Mouse (Mus musculus) gastrocnemius, adult 2 months (tissue): ENCODE measurements around the gene Polr2a. TPM values are rescaled to one million over a fixed set of nuclear protein-coding genes. Genes with fewer than 3 reads are reported as not detected.

Experiments
- DNase-seq: peaks from one replicate; pipeline ENCODE4 v3.0.0; 2022
- H3K27ac ChIP-seq: fragments of 200-600 bp; 2 replicates; pipeline ENCODE4 v1.8.1; 2022; ENCODE audit warnings: mild to moderate bottlenecking
- H3K4me3 ChIP-seq: fragments of 200-600 bp; 2 replicates; pipeline ENCODE4 v1.8.1; 2022; ENCODE audit warnings: mild to moderate bottlenecking, moderate library complexity
- CTCF ChIP-seq: fragments of 200-600 bp; IDR thresholded peaks from 2 replicates; pipeline ENCODE4 v1.8.1; 2022; ENCODE audit warnings: antibody characterized with exemption, mild to moderate bottlenecking, moderate library complexity
- intact Hi-C: fragments of 180-260 bp; cut with DNase I; formaldehyde crosslinking; loops from one replicate; pipeline ENCODE4 v1.15.1; 2025
- total RNA-seq, 2 experiments: library from RNA; stranded (reverse); gene quantifications; 2 replicates each; pipeline ENCODE4 v1.2.3; 2021

The Polr2a gene
- total RNA-seq, 2 experiments from 2014 or later, result 26.9 to 35.4 TPM

DNA sequence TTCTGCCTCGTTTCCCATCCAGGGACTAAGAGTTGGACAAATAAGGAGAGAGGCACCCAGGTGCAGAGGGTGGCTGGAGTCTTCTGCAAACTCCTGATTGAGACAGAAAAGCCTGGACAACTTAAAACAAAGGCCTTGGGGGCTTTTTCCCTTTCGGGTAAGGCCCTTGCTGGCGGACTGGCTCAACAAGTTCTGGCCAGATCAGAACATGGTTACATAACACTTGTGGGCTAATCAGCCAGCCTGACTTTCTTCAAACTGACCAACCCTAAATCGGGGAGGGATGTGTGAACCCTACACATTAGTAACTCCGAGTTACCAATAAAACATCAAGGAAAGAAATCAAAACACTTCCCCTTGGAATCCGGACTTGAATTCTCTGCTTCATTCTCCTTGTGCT is 37.6 kb downstream of the Polr2a start:
- intact Hi-C loops, result no loop called here
- Histone ChIP-seq H3K4me3 (no peak overlapping the region), H3K27ac (no peak overlapping the region)
- TF ChIP-seq CTCF, result no peak
- DNase-seq, result no peak

DNA sequence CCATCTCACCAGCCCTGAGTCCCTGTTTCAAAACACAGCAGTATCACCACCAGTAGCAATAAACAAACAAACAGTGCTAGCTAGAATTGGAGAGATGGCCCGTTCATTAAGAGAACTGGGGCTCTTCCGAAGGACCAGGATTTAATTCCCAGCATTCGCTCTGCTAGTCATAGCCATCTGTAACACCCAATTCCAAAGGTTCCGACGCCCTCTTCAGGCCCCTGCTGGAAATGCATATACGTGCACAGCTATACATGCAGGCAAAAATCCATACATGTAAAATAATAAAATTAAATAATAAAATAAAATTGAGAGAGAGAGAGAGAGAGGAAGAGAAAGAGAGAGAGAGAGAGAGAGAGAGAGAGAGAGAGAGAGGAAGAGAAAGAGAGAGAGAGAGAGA is 39.0 kb downstream of the Polr2a start:
- peak; percentile 20; the same call in 1 of the 2 replicates for TF ChIP-seq CTCF
- no peak for DNase-seq
- intact Hi-C loops, result no loop called here
- H3K4me3 ChIP-seq, result no peak overlapping the region
- H3K27ac ChIP-seq, result no peak overlapping the region

DNA sequence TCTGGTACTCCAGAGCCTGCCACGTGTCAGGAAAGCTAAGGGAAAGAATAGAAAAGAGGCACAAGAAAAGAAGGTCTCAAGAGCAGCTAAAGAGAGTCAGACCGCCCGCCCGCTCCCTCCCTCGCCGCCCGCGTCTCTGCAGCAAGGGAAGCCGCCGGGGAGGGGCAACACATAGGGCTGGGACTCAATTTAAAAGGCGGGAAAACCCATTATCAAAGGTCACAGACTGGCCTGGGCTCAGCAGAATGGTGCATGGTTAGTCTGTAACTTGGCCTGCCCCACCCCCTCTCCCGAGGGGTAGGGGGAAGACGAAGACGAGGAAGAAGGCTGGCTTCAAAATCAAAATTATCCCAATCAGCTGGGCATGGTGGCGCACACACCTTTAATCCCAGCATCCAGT is 39.8 kb downstream of the Polr2a start:
- no peak for TF ChIP-seq CTCF
- intact Hi-C loops, result no loop called here
- H3K4me3 ChIP-seq, result no peak overlapping the region
- no peak overlapping the region for H3K27ac ChIP-seq
- DNase-seq, result no peak

DNA sequence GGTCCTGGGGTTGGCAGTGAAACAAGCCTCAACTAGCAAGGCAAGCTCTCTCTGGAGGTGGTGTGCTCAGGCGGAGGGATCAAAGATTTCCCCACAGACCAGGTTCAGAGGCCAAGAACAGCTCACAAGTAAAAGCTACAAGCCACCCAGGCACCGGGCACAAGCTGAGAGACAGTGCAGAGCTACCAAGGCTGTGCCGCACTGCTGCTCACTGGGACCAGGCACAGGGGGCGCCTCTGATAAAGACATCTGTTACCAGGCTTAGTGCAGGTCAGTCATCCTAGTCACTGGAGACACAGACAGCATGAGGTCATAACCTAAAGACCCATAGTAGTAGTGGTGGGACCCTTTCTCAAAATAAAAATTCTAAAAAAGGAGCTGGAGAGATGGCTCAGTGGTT is 41.5 kb downstream of the Polr2a start:
- TF ChIP-seq CTCF, result no peak
- Histone ChIP-seq H3K27ac (no peak overlapping the region), H3K4me3 (no peak overlapping the region)
- intact Hi-C loops, result no loop called here
- no peak for DNase-seq

DNA sequence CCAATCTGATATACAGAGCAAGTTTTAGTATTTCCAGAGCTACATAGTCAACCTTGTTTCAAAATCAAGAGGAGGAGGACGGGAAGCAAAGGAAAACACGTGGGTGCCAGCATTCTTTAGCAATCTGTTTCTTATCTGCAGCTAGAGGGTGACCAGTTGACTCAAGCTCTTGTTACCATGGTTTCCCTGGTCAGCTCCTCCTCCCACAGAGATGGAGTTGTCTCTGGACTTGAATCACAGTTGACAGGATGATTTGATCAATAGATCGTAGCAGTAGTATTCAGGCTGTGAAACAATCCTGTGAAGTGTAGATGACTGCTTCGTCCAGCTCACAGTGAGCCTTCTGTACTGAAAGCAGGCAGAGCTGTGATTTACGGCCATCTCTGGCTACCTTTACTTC is 42.5 kb downstream of the Polr2a start:
- no peak for TF ChIP-seq CTCF
- Histone ChIP-seq H3K4me3 (no peak overlapping the region), H3K27ac (0 out of 2 replicates have a peak overlapping the region, but pooled peaks have one; percentile 12)
- intact Hi-C loops, result loop anchor here (1.0 kb wide), 1 partner anchor 34 kb away; the partner anchor contains the start of gene Senp3
- DNase-seq, result no peak

DNA sequence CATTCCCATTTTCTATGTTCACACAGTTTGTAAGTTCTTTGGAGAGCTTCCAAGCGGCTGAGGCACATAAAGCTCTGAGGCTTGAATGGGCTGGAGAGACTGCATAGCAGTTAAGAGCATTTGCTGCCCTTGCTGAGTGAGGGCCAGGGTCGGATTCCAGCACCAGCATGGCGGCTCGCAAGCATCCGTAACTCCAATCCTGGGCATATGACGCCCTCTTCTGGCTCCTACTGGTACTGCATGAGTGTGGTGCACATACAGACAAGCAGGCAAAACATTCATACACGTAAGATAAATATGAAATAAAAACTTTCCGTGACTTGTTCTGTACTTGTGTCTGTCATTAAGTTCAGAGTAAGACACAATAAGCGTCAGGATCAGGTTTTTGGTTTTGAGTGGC is 43.0 kb downstream of the Polr2a start:
- intact Hi-C loops, result loop anchor here (1.0 kb wide), 1 partner anchor 33 kb away; the partner anchor contains the start of gene Senp3
- peak; percentile 54 for DNase-seq
- no peak overlapping the region for H3K4me3 ChIP-seq
- peak; percentile 76 for TF ChIP-seq CTCF
- no peak overlapping the region for H3K27ac ChIP-seq

DNA sequence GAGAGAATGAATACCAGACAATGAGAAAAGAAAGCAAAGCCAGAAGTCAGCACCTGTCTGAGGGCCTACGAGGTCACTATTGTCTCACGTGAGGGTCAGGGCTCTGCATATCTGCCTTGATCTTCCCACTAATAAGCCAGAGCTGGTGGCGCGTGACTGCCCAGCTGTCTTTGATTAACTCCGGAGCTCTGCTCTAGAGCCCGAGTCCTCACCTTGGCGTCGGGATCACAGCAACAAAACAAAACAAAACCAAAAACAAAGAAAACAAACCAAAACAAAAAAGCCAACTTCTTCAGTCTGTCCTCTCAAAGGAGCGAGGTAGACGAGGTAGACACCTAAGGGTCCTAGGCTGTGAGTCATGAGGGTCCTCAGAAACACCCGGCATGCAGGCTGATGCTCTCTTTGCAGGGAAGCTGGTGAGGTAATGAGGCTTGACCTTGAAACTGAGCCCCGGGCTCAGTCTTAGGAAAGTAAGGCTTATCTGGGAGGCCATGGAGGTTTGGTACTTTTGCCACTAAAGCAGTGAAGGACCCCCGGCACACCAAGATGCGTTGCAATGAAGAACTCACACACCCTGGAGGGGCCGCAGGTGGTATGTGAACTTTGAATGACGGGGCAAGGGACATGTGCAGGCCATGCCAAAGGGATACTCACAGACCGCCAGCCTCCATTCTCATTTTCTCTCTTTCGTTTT is 43.7 kb downstream of the Polr2a start:
- intact Hi-C loops, result loop anchor here (1.0 kb wide), 1 partner anchor 32 kb away; the partner anchor contains the start of gene Senp3

DNA sequence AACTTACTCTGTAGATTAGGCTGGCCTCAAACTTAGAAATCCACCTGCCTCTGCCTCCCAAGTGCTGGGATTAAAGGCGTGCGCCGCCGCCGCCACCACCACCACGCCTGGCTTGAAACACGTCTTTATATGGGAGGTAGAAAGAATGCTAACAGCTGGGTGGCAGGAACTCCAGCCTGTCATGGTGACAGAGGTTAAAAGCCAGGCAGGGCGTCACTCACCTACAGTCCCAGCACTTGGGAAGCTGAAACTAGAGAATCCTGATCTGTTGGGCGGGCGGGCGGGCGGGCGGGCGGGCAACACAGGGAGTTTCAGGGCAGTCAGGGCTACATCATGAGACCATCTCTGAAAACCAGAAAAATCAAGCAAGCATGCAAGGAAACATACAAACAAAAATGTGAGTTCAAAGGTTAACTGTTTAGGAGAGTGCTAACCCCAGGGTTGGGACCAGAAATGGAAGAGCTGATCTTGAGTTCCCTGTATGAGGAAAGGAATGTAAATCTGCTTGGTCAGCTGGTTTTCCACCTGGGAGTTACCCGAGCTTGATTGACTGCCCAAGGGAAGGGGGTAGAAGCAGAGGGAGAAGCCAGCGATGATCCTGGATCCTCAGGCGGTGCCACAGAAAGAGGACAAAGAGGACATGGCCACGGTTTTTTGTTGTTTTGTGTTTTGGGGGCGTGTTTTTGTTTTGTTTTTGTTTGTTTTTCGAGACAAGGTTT is 45.3 kb downstream of the Polr2a start:
- H3K4me3 ChIP-seq, result peak overlapping the region; percentile 50
- intact Hi-C loops, result no loop called here

More for the DNA sequence above, 43.7 kb downstream of the Polr2a start:
- DNase-seq, result no peak
- Histone ChIP-seq H3K4me3 (no peak overlapping the region), H3K27ac (peak overlapping the region; percentile 20; the same call in 1 of the 2 replicates)
- TF ChIP-seq CTCF, result no peak

DNA sequence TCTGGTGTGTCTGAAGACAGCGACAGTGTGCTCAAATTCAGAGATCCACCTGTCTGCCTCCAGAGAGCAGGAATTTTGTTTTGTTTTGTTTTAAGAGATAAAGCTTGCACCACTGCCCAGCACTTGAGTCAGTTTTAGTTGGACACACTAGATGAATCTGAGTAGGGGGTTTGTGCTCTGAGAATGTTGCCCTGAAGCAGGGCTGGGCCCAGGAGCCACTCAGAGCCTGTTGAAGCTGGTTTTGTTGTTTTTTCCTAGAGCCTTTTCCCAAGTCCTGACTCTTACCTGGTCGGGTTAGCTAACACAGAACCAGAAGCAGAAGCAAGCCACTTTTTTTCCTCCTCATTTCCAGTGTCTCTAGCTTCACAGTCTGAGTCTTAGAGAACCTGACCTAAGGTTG is 47.4 kb downstream of the Polr2a start:
- H3K27ac ChIP-seq, result no peak overlapping the region
- DNase-seq, result no peak
- no peak for TF ChIP-seq CTCF
- H3K4me3 ChIP-seq, result no peak overlapping the region
- intact Hi-C loops, result no loop called here

More for the DNA sequence above, 45.3 kb downstream of the Polr2a start:
- peak overlapping the region; percentile 59; the same call in 1 of the 2 replicates for H3K27ac ChIP-seq
- TF ChIP-seq CTCF, result no peak
- no peak for DNase-seq

DNA sequence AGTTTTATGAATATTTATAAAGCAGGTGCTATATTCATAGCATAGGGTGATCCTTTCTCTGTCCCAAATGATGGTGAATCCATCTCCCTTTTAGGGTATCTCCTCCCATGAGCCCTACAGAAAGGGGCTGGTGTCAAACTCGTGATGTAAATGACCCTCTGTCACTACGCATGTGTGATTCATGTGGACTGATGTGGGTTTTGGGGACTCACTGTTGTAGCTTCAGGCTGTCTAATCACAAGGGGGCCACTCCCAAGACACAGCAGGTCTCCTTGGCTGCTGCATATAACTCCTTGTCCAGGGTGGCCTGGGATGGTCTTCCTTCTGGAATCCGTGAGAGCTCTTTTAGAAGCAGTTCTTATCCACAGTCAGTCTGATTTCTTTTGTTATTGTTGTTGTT is 48.0 kb downstream of the Polr2a start:
- no peak for TF ChIP-seq CTCF
- Histone ChIP-seq H3K27ac (no peak overlapping the region), H3K4me3 (no peak overlapping the region)
- intact Hi-C loops, result no loop called here
- DNase-seq, result no peak

DNA sequence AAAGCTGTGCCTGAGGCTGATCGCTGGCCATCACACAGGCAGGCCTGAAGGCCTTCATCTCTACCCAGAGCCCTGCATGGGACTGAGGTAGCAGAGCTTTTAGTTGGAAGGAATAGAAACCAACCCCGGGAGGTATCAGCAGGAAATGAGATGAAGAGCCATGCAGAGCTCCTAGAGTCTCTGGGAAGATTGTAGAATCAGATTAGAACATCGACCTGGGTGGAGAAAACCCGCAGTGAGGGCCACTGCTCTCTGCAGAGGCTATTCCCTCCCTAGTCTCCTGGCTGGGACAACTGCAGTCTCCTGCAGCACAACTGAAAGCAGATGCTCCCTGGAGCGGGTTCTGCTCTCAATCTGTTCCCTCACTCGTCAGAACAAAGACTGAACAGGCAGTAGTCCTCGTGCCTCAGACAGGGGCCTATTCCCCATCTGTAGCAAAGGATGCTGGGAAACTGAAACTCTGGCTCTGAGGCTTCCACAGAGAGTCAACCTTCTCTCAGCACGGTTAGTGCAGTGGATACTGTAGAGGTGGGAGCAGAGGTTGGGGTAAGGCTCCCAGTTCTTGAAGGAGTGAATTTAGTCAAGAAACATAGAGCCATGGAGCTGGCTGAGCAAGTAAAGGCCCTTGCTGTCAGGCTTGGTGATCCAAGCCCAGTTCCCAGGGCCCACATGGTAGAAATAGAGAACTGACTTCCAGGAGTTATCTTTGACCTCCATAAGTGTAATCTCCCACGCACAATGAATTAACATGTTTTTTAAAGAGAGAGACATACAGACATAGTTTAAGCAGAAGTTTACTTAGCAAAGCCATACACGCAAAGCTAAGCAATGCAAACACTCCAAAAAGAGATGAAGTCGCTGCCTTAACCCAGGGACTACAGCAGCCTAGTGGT is 48.6 kb downstream of the Polr2a start:
- TF ChIP-seq CTCF, result no peak
- H3K4me3 ChIP-seq, result no peak overlapping the region
- no peak for DNase-seq
- intact Hi-C loops, result no loop called here
- H3K27ac ChIP-seq, result no peak overlapping the region

DNA sequence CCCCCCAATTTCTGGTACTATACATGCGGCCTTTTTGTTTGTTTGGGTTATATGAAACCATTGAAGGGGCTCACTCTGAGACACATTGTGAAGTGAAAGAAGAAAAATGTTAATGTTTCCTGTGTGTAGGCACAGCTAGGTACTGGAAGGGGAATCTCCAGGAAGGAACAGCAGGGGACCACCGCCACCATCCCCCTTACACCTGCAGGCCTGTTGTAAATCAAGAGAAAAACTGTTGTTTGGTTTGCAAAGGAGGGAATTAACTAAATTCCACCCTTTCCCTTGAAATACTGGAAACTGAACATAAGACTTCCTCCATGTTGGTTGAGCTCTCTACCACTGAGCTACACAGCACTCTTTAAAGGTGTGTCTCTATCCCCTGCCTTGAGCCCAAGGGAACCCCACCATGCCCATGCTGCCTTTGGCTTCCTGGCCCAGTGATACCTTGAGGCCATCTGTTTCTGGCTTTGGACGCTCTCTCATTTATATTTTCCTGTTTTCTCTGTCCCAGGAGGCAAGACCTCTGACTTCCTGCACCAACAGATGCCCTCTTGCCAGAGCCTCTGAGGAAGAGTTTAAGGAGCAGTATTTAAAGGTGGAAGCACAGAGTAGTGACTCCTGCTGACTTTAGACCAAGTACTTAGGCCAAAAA is 49.7 kb downstream of the Polr2a start:
- intact Hi-C loops, result no loop called here
- DNase-seq, result no peak
- no peak for TF ChIP-seq CTCF
- Histone ChIP-seq H3K27ac (no peak overlapping the region), H3K4me3 (no peak overlapping the region)
